Mouse (Mus musculus) ovary, adult 18-20 months (tissue): ENCODE data around the gene Gmpr.
A peak's percentile ranks its signal among the peaks of the same experiment; 100 is the strongest.

Experiments used
- DNase-seq: peaks from one replicate; pipeline ENCODE4 v3.0.0; 2022; ENCODE audit warnings: low spot score, mixed read lengths

The Gmpr gene

DNA sequence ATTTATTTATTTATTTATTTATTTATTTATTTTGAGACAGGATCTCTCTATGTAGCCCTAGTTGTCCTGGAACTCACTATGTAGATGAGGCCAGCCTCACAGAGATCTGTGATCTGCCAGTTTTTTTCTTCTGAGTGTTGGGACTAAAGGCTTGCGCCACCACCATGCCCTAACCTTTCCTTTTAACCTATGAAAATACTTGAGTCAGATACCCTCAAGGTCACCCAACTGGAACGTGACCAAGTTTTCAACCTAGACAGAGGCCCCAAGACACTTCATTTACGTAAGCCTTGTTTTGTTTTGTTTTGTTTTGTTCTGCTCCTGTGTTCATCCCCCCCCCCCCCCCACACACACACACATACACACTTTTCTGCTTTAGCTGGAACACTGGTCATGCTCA, 1.7 kb upstream of the Gmpr start:
- DNase-seq, result no peak

DNA sequence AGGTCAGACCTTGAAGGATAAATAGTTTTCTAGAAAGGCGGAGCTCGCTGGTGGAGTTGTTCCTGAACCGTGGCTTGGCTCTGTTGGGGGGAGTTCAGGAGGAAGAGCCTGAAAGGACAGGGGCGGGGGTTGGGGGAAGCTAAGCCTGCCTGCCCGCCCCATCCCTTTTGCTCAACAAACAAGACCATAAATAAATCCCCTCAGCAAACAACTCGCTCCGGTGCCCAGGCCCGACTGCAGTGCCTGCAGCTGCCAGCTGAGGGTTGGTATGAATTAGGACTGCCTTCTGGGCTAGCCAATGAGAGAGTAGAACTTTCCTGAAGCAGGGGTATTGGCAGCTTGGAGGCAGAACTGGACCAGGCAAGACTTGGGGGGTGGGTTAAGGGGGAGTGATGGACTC, 1.3 kb downstream of the Gmpr start:
- DNase-seq, result peak; percentile 40

DNA sequence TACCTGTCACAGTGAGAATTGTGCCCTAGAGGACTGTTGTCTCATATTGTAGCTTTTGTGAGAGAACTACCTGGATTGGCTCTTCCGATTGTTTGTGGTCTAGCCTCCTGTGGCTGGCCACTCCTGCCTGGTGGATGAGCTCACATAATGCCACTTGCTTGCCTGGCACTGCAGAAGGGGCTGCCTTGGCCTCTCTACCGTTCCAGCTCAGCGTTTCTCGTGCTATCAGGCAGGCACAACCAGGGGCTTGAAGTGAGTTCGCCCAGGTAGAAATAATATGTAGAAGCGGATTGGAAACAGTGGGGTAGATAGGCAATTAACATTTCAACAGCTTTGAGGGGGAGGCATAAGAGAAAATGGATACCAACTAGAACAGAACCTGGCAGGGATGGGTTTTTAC, 2.1 kb downstream of the Gmpr start:
- DNase-seq, result no peak

DNA sequence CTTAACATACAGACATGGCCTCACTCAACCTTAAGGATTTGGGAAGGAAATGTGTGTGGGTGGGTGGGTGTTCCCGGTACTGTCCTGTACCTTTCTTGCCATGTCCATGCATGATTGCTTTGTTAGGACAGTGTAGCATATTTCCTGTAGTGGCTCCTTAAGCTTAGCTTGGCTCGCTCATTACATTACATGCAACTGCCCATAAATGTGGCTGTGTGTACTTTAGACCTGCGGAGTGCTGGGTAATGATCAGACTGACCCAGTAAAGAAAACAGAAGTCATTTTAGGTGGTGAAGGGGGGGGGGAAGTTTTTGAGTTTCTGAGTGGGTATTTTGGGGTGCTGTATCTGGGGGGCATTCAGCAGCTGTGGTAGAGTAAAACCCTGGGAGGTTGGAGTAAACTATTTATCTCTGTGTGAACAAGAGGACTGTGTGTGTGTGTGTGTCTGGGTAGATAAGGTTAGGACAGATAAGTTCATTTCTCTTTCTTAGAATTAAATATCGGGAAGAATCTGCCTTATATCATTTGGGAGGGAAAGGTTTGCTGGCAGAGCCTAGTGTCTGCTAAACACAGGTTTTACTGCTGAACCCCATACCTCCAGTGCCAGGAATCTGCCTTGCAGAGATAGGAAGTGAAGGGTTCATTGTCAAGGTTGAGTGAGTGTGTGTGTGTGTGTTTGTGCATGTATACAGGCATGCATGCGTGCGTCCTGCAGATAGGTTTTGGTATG, 4.6 kb downstream of the Gmpr start:
- DNase-seq, result no peak

DNA sequence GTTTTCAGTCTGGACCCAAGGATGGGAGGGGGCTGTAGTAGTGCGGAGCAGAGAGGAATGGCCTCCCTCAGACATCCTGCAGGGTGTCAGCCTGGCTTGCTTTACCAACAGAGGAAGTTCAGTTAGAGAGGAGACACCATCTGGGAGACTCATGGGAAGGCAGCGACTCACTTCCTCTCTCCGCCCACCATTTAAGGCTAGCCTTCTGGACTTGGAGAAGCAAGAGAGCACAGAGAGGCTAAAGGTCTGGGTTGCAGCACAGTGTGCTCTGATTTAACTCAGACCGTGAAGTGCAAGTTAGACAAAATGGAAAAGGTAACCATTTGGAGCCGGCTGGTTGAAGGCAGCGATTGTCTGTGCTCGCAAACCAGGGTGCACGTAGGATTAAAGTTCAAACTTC, 5.3 kb downstream of the Gmpr start:
- DNase-seq, result no peak

DNA sequence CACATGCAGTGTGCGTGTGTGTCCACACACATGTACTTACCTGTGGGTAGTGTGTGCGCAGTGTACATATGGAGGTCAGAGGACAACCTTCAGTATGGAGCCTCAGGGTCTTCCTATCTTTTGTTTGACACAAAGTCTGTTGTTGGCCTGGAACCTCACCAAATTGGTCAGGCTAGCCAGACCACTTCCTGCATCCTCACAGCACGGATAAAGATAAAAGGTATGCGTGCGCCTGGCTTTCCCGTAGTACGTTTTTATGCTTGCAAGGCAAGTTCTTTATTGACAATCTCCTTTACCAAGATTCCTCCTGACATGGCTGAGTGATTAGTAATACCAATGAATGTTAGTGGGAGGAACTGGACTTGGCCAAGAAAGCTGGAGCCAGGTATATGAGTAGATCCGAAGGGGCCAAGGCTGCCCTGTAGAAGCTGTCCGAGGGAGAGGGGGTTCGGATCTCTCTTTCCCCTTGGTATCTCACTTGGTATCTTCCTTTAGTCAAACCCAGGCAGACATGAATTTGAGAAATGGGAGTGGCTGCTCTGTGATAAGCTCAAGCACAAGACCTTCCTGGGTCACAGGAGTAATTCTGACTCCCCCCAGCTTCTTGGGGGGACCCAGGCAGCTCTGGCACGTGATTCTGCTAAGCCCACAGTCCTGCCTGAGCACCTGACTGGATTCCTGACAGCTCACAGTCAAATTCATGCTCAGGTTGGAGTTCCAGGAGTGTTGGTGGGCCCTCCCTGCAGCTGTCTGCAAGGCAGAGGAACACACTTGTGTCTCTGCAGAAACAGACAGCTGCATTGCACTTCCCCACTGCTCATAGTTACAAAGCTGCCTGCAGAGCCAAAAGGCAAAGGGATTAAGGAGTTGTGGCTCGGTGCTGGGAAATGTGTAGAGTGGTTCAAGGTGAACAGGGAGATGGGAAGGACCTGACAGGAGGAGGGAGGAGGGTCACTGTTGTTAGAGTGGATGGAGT, 6.1 kb downstream of the Gmpr start:
- DNase-seq, result no peak

DNA sequence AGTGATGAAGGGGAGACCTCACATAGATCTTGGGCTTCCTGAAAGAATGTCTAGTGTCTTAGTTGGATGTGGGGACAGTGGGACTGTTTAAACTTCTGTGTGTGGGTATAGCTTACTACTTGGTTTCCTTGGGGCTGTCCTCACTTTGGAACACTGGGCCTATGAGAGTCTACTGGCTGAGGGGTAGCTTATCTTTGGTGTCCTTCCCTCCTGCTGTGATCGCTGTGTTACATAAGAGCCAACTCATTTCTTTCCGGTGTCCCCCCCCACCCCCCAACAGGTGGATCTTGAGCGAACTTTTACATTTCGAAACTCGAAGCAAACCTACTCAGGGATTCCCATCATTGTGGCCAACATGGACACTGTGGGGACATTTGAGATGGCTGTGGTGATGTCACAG, 6.9 kb downstream of the Gmpr start:
- DNase-seq, result no peak

DNA sequence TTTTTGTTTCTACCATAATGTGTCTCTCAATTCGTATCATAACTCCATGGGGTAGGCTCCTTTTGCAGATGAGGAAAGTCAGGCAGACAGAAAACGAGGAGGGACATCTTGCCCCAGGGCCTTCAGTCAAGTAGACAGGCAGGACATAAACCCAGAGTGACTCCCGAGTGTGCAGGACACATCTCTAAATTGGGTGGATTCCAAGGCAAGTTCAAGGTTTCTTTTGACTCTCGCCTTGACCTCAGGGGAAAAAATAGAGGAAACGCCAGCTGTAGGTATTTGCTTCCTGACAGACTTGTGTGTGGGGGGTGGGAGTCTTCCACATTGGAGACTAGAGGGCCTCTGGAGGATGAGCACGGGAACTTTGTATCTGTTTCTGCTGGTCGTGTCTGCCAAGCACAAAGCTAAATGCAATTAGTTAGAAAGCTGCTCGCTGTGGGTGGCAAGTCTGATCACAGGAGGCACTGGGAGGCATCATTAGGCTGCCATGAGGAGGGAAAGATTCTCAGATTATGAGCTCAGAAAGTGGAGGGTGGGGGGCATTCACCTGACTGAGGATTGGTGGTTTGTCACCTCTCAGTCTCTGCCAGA, 7.7 kb downstream of the Gmpr start:
- no peak for DNase-seq

DNA sequence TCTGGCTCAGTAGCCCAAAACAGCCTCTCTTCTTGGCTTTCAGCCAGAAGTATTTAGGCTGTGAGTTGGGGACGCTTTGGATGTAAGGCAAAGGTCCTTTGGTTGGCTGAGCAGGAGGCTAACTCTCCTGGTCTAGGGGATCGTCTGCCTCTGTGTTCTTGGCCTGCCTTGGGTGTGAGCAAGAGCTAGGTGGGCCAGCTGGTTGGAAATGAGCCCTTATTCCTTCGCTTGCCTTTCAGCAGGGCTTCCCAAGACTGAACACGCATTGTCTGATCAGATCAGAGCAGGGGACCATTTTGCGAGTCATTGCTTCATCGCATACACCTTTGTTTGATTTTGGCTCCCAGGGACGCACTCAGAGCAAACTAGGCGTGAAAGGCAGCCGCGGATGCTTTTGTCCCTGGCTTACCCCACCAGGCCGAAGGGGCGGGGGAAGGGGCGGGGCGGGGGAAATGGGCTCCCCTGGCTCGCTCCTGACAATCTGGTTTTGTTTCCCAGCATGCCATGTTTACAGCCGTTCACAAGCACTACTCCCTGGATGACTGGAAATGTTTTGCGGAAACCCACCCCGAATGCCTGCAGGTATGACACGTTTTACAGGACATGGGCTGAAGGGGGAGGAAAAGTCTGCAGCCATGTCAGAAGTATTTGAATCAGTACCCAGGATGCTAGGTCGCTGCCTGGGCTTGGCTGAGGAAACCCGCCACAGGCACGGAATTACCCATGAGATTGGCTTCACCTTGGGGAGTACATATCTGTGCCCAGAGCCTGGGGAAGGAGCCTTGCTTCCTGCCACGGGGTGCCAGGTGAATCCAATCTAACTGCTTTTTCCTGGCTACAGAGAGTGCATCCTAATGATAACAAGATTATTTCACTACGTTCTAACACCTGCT, 9.5 kb downstream of the Gmpr start:
- DNase-seq, result no peak

DNA sequence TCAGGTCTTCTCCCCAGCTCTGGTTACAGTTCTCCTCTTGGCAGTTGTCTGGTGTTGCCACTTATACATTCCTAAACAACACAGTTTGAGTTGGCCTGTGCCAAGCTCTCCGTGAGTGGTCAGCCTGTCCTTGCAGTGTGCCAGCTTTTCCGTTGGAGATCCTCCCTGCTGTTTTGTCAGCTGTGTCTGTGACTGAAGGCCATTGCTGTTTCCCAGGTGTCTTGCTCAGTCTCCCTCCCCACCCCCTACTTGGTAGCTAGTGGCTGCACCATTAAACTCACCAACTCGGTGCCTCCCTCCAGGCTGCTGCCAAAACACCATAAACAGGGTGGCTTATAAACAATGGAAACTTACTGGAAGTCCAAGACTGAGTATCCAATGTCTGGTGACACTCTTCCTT, 17.1 kb downstream of the Gmpr start:
- DNase-seq, result peak; percentile 78

DNA sequence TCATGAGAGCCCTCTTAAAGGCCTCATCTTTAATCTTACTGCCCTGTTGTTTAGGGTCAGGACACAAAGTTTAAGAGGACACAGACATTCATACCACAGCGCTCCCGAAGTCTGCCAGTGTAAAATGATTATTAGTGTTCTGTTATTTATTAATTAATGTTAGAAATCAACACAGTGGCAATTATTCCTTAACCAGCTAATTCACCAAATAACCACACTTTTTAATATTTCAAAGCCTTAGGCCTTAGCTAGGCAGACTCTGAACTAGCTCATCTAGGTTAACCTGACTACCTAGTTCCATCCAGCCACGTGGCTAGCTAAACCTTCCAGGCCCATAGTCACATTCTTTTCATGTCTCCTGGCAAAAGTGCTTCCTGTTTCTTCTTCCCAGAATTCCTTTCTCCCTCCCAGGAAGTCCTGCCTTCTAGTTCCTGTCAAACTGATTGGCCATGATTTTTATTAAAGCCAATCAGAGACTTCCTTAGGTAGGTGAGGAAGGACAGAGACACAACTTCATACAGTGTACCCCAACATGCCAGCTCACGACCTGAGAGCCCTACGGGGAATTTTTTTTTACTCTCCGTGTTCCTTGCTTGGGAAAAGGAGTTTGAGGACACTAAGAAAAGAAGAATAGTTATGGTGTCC, 17.7 kb downstream of the Gmpr start:
- DNase-seq, result no peak

DNA sequence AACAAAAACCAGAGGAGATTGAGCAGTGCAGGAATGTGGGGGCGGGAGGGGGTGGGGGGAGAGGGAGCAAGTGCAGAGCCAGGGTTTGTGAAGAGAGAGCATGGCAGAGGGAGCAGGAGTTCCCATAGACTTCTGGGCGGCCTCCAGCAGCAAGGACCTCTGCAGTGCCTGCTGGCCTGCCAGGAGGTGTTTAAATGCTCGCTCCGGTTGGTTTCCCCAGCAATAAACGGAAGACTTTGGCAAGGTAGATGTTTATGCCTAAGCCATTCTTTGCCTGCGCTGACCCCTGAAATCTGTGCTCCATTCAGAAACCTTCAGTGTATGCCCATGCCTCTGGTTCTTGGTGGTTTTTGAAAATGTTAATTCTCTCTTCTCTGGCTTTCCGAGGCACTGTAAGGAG, 19.0 kb downstream of the Gmpr start:
- DNase-seq, result peak; percentile 50

DNA sequence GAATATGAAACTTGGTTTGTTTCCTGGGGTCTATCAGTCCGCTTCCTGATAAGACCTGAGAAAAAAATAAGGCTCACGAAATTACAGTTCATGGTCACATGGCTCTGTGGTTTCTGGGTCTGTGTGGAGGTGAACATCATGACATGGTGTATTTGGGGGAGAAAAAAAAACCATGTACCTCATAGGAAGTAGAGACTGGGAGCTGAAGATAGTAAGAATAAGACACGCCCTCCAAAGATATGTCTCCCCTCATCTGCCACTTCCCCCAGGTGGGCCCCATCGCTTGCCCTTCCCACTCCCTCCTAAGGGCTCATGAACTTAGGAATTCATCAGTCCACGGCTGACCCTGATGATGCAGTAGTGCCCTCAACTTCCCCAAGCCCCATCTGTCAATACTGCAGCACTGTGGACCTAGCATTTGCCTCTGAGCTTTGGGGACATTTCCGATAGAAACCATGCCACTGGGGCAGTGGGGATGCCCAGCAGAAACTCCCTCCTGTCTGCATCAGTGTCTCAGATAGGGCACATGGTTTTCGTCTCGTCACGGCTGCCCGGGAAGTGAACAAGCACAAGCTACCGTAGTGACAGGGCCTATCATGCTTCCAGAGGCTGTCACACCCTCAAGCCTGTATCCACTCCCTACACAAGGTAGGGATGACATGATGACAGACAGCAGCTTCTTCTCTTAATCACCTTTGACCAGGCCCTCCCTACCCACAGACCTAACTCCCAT, 20.2 kb downstream of the Gmpr start:
- DNase-seq, result no peak

DNA sequence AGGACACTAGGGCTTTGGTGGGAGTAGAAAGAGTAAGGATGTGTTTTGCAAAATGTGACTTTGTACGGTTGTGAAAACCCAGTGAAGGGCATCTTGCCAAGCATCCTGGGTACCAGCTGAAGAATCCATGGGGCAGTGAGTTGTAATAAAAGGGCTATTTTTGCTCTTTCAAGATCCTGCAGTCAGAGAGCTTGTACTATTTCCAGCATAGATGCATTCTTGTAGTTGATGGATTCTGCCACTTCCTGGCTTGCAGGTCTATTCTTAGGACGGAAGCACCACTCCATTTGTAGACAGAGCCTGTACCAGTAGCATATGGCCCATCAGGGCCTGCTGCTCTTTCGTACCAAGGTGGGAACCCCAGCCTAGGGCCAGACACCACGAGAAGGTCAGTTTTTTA, 21.5 kb downstream of the Gmpr start:
- DNase-seq, result no peak

DNA sequence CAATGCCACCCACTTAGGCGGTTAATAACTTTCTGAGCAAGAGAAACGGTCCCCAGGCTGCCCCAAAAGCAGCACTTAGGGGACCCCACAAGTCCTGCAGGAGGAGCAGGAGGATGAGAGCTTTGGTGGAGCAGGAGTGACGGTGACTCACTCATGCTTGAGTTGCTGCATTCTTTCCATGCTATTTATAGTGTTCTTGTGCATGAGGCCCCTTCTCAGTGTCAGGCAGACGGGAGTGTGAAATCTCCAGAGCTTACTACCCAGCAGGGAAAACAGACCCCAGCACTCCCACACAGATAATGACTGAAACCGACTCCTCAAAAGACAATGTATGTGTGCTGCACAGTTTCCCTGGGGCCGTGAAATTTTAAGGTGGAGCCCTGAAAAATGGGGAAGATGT, 23.5 kb downstream of the Gmpr start:
- no peak for DNase-seq

DNA sequence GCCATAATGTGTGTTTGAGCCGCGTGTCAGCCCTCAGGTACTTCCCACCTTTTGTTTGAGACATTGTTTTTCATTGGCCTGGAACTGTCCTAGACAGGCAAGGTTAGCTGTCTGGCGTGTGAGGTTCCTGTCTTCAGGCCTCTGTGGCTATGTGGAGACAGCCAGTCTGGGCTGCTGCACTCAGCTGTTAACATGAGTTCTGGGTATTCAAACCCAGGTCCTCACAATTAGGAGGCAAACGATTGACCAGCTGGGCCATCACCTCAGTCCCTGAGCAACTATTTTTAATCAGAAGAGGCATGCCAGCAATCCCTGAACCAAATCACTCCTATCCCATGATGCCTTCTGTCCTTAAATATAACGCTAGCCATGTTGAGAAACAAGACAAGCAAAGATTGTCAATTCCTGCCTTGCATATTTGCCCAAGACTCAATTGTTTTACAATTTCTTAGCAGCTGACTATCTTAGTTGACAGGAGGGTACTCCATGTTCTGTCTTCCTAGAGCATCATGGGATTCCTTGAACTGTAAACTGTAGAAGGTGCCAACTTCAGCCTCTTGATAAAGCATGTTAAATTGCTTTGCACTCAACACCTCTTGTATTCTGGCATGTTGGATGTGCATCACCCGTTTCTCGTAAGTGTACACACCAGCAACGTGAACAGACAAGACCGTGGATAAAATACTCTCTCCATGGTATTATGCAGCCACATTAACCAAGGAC, 28.6 kb downstream of the Gmpr start:
- no peak for DNase-seq

DNA sequence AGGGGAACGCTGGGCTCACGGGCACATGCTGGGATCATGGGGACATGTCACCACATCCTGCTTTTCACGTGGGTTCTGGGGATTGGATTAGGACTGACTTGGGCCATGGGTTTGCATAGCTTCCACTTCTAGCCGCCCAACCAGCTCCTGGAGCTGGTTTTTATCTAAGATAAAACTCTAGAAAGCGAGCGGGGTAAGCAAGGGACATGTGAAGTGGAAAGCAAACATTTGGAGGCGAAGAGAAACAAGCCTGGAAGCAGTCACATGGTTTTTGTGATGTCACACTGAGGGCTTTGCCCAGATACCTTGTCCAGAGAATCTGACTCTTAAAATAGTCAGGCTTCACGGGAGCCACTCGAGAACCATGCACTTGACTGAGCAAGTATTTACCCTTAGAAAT, 29.9 kb downstream of the Gmpr start:
- no peak for DNase-seq

DNA sequence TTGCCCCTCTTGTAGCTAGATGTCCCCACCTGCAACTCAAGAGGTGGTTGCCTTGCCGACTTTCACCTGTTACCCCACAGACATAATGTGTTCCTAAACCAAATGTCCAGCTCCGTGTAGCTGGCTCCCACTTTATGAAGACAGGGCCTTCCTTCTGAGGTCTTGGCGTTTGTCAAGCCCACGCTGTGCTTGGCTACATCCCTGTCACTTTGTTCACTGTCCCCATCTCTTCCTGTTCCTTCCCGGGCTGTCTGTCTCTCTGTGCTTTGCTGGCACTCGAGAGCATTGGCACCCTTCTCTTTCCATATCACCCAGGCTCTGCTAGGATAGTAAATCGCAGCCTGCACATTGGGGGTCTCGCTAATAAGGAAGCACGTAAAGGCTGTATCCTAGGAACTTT, 30.8 kb downstream of the Gmpr start:
- no peak for DNase-seq

DNA sequence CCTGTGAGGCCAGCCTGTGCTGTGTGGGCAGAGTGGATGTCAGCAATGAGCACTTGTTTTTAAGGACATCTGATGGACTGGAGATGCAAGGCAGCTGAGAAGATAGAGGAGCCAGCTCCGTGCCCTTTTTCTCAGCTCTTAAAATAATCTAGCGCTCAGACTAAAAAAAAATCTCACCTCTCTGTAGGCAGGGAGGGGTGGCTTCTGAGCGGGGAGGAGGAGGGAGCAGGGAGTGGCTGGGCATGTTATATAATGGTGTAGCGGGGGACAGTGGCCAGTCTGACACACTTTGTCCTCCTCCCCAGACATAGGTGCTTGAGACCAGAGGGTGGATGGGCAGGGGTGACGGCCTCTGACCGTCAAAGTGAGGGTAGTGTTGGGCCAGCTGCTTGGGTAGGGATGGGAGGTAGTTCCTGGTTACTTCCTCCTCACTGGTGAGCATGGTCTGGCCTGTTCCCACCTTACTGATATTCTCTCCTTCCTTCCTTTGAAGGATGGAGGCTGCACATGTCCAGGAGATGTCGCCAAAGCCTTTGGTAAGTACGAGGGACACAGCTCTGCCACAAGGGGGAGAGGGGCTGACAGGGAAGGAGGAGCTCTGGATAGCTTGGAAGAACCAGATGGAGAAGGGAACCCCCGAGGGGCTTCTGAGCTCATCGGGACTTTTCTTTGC, 31.4 kb downstream of the Gmpr start:
- DNase-seq, result peak; percentile 51

DNA sequence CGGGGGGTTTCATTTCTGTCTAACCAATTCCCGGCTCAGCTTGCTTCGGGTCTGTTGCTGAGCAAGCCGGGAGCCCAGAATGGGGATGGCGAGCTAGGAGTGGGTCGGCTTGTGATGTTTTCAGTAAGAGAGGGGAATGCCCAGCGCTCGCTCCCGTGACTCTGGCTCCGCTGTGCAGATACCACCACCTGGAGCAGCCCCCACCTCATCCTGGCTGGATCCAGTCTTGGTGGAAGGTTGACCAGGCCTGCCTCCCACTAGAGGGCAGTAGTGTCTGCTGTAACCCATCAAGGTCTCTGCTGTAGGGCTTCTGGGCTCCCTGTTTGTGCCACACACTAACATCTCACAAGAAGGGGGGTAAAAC, 31.9 kb downstream of the Gmpr start:
- DNase-seq, result peak; percentile 49
